Mouse (Mus musculus) heart, embryonic 11.5 days (tissue): ENCODE results near the gene Spc25. TPM values are rescaled to one million over a fixed set of nuclear protein-coding genes. Genes with fewer than 3 reads are reported as not detected.

Experiments
- ATAC-seq: fragments of 200-750 bp; cut with Nextera tagmentation; replicated peaks from 2 replicates; pipeline ENCODE4 v1.8.0; 2017; ENCODE audit warnings: moderate library complexity; ENCODE audit not compliant: insufficient number of reproducible peaks, low FRiP score, low TSS enrichment
- H3K27ac ChIP-seq: fragments of 300-500 bp; sonication (generic); 2 replicates; pipeline ENCODE4 v1.5.1; 2014; ENCODE audit warnings: mild to moderate bottlenecking, low read depth, low read length
- H3K27me3 ChIP-seq: fragments of 300-500 bp; sonication (generic); 2 replicates; pipeline ENCODE4 v1.6.1; 2014; ENCODE audit warnings: mild to moderate bottlenecking, low read length, mixed read lengths; ENCODE audit not compliant: control insufficient read depth, insufficient read depth
- H3K36me3 ChIP-seq: fragments of 300-500 bp; sonication (generic); 2 replicates; pipeline ENCODE4 v1.6.1; 2014; ENCODE audit warnings: mild to moderate bottlenecking, low read length, moderate library complexity, mixed read lengths; ENCODE audit not compliant: control insufficient read depth, insufficient read depth
- H3K4me1 ChIP-seq: fragments of 300-500 bp; sonication (generic); 2 replicates; pipeline ENCODE4 v1.6.1; 2014; ENCODE audit warnings: low read length; ENCODE audit not compliant: control insufficient read depth, insufficient read depth
- H3K4me2 ChIP-seq: fragments of 300-500 bp; sonication (generic); 2 replicates; pipeline ENCODE4 v1.6.1; 2014; ENCODE audit warnings: mild to moderate bottlenecking, moderate library complexity
- H3K4me3 ChIP-seq: fragments of 300-500 bp; sonication (generic); 2 replicates; pipeline ENCODE4 v1.5.1; 2014; ENCODE audit warnings: low read depth, low read length
- H3K9ac ChIP-seq: fragments of 300-500 bp; sonication (generic); 2 replicates; pipeline ENCODE4 v1.6.1; 2014; ENCODE audit warnings: mild to moderate bottlenecking, low read depth, low read length, moderate library complexity
- H3K9me3 ChIP-seq: fragments of 300-500 bp; sonication (generic); replicated peaks from 2 replicates; pipeline ENCODE4 v1.6.1; 2016; ENCODE audit warnings: low read length; ENCODE audit not compliant: control insufficient read depth
- WGBS: fragments of 180-500 bp; shearing (Covaris S2); extraction: QIAGEN DNeasy Blood & Tissue Kit; methylation state at CpG from one replicate; pipeline ENCODE4 v1.1.7; 2014; ENCODE audit not compliant: insufficient replicate concordance; 5-methylcytosine and 5-hydroxymethylcytosine counted together
- polyA plus RNA-seq: library from polyadenylated mRNA; unstranded; fragments of >200 nt; fragmentation: Nextera tagmentation; extraction: Ambion mirVana; gene quantifications from 2 replicates; pipeline ENCODE4 v1.2.1, GENCODE M21; 2014

Spc25 gene
- polyA plus RNA-seq, 1 experiment from 2014 or later, result 152 TPM

DNA sequence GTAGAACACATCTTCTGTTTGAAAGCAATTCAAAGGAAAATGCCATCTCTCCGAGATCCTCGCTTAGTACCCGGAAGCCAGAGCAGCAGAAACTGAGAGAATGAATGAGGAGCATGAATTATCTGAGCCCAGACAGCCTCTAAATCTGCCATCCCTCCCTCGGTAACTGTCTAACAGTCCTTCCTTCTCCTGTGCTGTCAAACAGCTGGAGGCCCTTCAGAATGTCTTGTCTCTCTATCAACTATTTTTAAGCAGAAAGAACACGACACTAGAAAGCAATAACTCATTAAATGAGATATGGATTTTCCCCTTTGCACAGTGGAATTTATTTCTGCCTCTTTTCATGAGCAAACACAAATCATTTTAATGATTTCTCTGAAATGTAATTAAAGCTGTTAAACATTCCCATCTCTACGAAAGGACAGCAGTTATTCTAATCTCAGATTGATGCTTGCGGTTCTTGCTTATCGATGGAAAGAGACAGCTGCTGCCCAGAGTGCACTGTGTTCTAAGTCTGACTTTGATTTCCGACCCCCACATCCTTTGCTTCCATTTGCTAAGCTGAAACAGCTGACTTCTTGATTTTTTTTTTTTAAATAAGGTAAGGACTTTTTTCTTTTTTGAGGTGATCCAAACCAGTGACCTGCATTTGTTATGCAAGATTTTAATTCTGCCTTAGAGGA, 35.5 kb downstream of the Spc25 start:
- H3K9ac ChIP-seq, result no peak overlapping the region
- no peaks in the 10 kb centered on the region for H3K36me3 ChIP-seq
- 70% methylated on average over 9 of the region's 9 CpGs for WGBS
- no peak overlapping the region for H3K4me3 ChIP-seq
- no peak for ATAC-seq
- H3K9me3 ChIP-seq, result no peaks in the 10 kb centered on the region
- no peaks in the 10 kb centered on the region for H3K27me3 ChIP-seq
- H3K27ac ChIP-seq, result no peak overlapping the region
- H3K4me1 ChIP-seq, result no peaks in the 10 kb centered on the region
- no peak overlapping the region for H3K4me2 ChIP-seq

- no peaks in the 10 kb centered on the region for H3K36me3 ChIP-seq
- H3K9me3 ChIP-seq, result no peaks in the 10 kb centered on the region
- no peak overlapping the region for H3K4me3 ChIP-seq
- no peak overlapping the region for H3K9ac ChIP-seq
- no peaks in the 10 kb centered on the region for H3K27me3 ChIP-seq
- no peak overlapping the region for H3K27ac ChIP-seq
- H3K4me2 ChIP-seq, result no peak overlapping the region
- 0 out of 2 replicates have a peak, but pooled peaks cover 6% of the 10 kb centered on the region for H3K4me1 ChIP-seq
- no peak for ATAC-seq
Observed at GRCm38 (mm10) chr2:69158907-69159306, 47.1 kb downstream of the Spc25 start.

GRCm38 (mm10) chr2:69156283-69156682, 49.7 kb downstream of the Spc25 start:
- Histone ChIP-seq H3K4me2 (no peak overlapping the region), H3K27ac (no peak overlapping the region), H3K9me3 (no peaks in the 10 kb centered on the region), H3K27me3 (no peaks in the 10 kb centered on the region), H3K9ac (no peak overlapping the region), H3K4me3 (no peak overlapping the region), H3K36me3 (no peaks in the 10 kb centered on the region), H3K4me1 (no peaks in the 10 kb centered on the region)
- ATAC-seq, result no peak
- WGBS, result 47% methylated on average over 7 of the region's 7 CpGs

- Histone ChIP-seq H3K27me3 (no peaks in the 10 kb centered on the region), H3K9me3 (no peaks in the 10 kb centered on the region), H3K36me3 (no peaks in the 10 kb centered on the region), H3K4me2 (no peak overlapping the region), H3K4me1 (no peaks in the 10 kb centered on the region), H3K27ac (no peak overlapping the region), H3K4me3 (no peak overlapping the region), H3K9ac (no peak overlapping the region)
- 52% methylated on average over 3 of the region's 3 CpGs for WGBS
- ATAC-seq, result no peak
Observed at GRCm38 (mm10) chr2:69155861-69156260, 50.1 kb downstream of the Spc25 start.

DNA sequence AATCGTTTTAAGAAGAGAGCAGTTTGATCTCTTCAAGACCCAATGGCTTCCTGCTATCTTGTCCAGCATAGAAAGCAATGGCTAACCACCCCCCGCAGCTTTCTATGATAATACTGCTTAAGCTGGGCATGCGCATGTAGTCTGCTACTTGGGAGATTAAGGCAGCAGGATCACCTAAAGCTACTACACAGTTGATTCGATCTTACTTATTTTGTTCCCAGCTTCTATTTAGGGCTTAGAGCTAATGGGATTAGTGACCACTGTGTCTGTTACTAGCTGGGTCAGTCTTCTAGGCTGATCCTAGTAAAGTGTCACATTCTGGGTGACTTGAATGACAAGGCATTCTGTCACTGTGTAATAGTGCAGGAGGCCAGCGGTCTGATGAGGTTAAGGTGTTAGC, 55.2 kb downstream of the Spc25 start:
- Histone ChIP-seq H3K27me3 (no peaks in the 10 kb centered on the region), H3K27ac (no peak overlapping the region), H3K4me3 (no peak overlapping the region), H3K36me3 (no peaks in the 10 kb centered on the region), H3K4me2 (no peak overlapping the region), H3K9me3 (no peaks in the 10 kb centered on the region), H3K4me1 (no peaks in the 10 kb centered on the region), H3K9ac (no peak overlapping the region)
- no peak for ATAC-seq
- 68% methylated on average over 5 of the region's 5 CpGs for WGBS

GRCm38 (mm10) chr2:69149154-69149553, 56.8 kb downstream of the Spc25 start:
- WGBS, result 88% methylated on average over 10 of the region's 10 CpGs
- no peaks in the 10 kb centered on the region for H3K36me3 ChIP-seq

DNA sequence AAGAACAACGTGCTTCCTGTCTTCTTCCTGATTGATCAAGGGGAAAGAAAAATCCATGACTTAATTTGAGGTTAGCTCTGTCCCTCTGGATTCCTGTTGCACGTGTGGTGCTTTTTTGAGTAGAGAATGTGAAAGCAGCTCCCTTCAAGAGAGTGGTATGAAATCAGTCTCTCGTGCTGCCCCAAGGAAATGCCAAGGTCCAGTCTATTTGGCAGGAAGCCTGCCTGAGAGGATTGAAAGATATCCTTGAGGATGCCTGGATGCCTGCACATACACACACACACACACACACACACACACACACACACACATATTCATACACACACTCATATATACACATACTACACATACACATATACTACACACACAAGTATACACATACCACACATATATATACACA, 57.3 kb downstream of the Spc25 start:
- Histone ChIP-seq H3K27me3 (no peaks in the 10 kb centered on the region), H3K9me3 (no peaks in the 10 kb centered on the region), H3K4me2 (no peak overlapping the region), H3K4me1 (no peaks in the 10 kb centered on the region), H3K9ac (no peak overlapping the region), H3K27ac (no peak overlapping the region), H3K4me3 (no peak overlapping the region), H3K36me3 (no peaks in the 10 kb centered on the region)
- 48% methylated on average over 3 of the region's 3 CpGs for WGBS
- no peak for ATAC-seq

More at GRCm38 (mm10) chr2:69149154-69149553, 56.8 kb downstream of the Spc25 start:
- Histone ChIP-seq H3K27me3 (no peaks in the 10 kb centered on the region), H3K4me2 (no peak overlapping the region), H3K4me1 (no peaks in the 10 kb centered on the region), H3K4me3 (no peak overlapping the region), H3K27ac (no peak overlapping the region), H3K9ac (no peak overlapping the region), H3K9me3 (no peaks in the 10 kb centered on the region)
- ATAC-seq, result no peak

Other genes with a start within 250 kb of the Spc25 start
- gene Nostrin, start 70.4 kb downstream of the Spc25 start, polyA plus RNA-seq, result 2.8 and 3.5 TPM in 2 replicates
- 0.26 TPM in 1 of 2 replicates, not detected in the other for gene G6pc2, start 4.9 kb upstream of the Spc25 start, polyA plus RNA-seq
- gene Abcb11, start 136.4 kb upstream of the Spc25 start, polyA plus RNA-seq, result not detected in 2 replicates
- gene Dhrs9, start 174.3 kb upstream of the Spc25 start, polyA plus RNA-seq, result not detected in 2 replicates